Mouse (Mus musculus) G1E (cell line): ENCODE results near the gene Eogt. TPM values are rescaled to one million over a fixed set of nuclear protein-coding genes. Genes with fewer than 3 reads are reported as not detected.

Experiments
- ATAC-seq: 2 replicates; pipeline ENCODE4 v1.8.0; 2016; ENCODE audit warnings: mild to moderate bottlenecking; ENCODE audit not compliant: insufficient number of reproducible peaks, poor library complexity, low FRiP score, severe bottlenecking; ENCODE audit errors: extremely low read depth
- DNase-seq: peaks from one replicate; pipeline ENCODE4 v3.0.0; 2012; ENCODE audit warnings: low spot score
- H3K27me3 ChIP-seq: 2 replicates; pipeline ENCODE4 v1.6.1; 2012; ENCODE audit warnings: mild to moderate bottlenecking, low read length, inconsistent platforms; ENCODE audit not compliant: insufficient read depth
- H3K36me3 ChIP-seq: replicated peaks from 2 replicates; pipeline ENCODE3; 2012; ENCODE audit warnings: mild to moderate bottlenecking, inconsistent platforms
- H3K4me1 ChIP-seq: 2 replicates; pipeline ENCODE4 v1.6.1; 2012; ENCODE audit warnings: low read depth, low read length, inconsistent platforms, mixed read lengths; ENCODE audit not compliant: insufficient read depth
- H3K4me3 ChIP-seq: 2 replicates; pipeline ENCODE4 v1.5.1; 2012; ENCODE audit warnings: low read depth, mild to moderate bottlenecking, inconsistent platforms, low read length, moderate library complexity, mixed read lengths
- H3K9me3 ChIP-seq: replicated peaks from 2 replicates; pipeline ENCODE4 v1.6.1; 2012; ENCODE audit warnings: inconsistent platforms
- CTCF ChIP-seq: IDR thresholded peaks from 2 replicates; pipeline ENCODE4 v1.5.1; 2012; ENCODE audit warnings: low read depth, low read length, inconsistent platforms, mixed read lengths
- GATA1 ChIP-seq: IDR thresholded peaks from 2 replicates; pipeline ENCODE4 v1.6.1; 2012; ENCODE audit warnings: borderline replicate concordance, low read length, inconsistent platforms, mixed read lengths
- GATA2 ChIP-seq: IDR thresholded peaks from 2 replicates; pipeline ENCODE4 v1.6.1; 2012; ENCODE audit warnings: low read depth, low read length, inconsistent platforms, borderline replicate concordance
- POLR2AphosphoS5 ChIP-seq: IDR thresholded peaks from 2 replicates; pipeline ENCODE4 v1.6.1; 2012; ENCODE audit warnings: low read depth, low read length, inconsistent platforms; ENCODE audit not compliant: insufficient replicate concordance
- TAL1 ChIP-seq: conservative IDR thresholded peaks from 2 replicates; pipeline ENCODE4 v1.6.1; 2012; ENCODE audit warnings: low read depth, low read length, inconsistent platforms, mixed read lengths
- polyA plus RNA-seq: library from polyadenylated mRNA; stranded (reverse); fragments of >175 nt; gene quantifications from 2 replicates; pipeline ENCODE4 v1.2.3, GENCODE M21; 2012
- total RNA-seq, 2 experiments: library from RNA; stranded (forward) in 1 of 2; stranded (reverse) in 1 of 2; fragments of 200-1000 nt in 1 of 2; fragments of >200 nt in 1 of 2; fragmentation: Nextera tagmentation in 1 of 2; gene quantifications; 2 replicates each; pipeline ENCODE4 v1.2.3; 2014 to 2017

Gene Eogt
- total RNA-seq (2014; fragmentation: Nextera tagmentation) = 16.0 and 21.2 TPM in 2 replicates
- 10.6 and 11.9 TPM in 2 replicates for total RNA-seq (2017)
- polyA plus RNA-seq = 0.45 and 0.61 TPM in 2 replicates

GRCm38 (mm10) chr6:97148383-97149251 is at the start of gene Eogt:
TSS of gene Eogt (minus strand) at chr6:97149182.
- Histone ChIP-seq H3K4me1 (peaks cover 22% of the 10 kb centered on the region), H3K4me3 (peak within 1 kb of the TSS; percentile 81), H3K36me3 (peaks cover 42% of the 10 kb centered on the region), H3K9me3 (no peaks in the 10 kb centered on the region), H3K27me3 (no peaks in the 10 kb centered on the region)
- peak; percentile 57 for DNase-seq
- TF ChIP-seq POLR2AphosphoS5 (no peak), TAL1 (no peak), GATA2 (no peak), GATA1 (no peak), CTCF (no peak)
- peak; percentile 69 for ATAC-seq

GRCm38 (mm10) chr6:97179367-97179828 is 30.4 kb upstream of the Eogt start:
- peak; percentile 81 for ATAC-seq
- no peak for TF ChIP-seq CTCF
- no peak for TF ChIP-seq POLR2AphosphoS5
- TF ChIP-seq GATA1 = no peak
- TF ChIP-seq GATA2 = no peak
- no peak for TF ChIP-seq TAL1

GRCm38 (mm10) chr6:97178491-97179366 is 29.7 kb upstream of the Eogt start, which contains the start of gene Tmf1:
TSS of gene Tmf1 (minus strand) at chr6:97179122.
- Histone ChIP-seq H3K4me3 (peak within 1 kb of the TSS; percentile 92), H3K27me3 (no peaks in the 10 kb centered on the region), H3K36me3 (peaks cover 37% of the 10 kb centered on the region), H3K4me1 (peaks cover 26% of the 10 kb centered on the region), H3K9me3 (no peaks in the 10 kb centered on the region)
- TF ChIP-seq GATA2 (no peak), TAL1 (no peak), CTCF (no peak), POLR2AphosphoS5 (no peak), GATA1 (no peak)
- DNase-seq = peak; percentile 93
- ATAC-seq = peak; percentile 91

More at GRCm38 (mm10) chr6:97179367-97179828, 30.4 kb upstream of the Eogt start:
- no peaks in the 10 kb centered on the region for H3K27me3 ChIP-seq
- H3K9me3 ChIP-seq = no peaks in the 10 kb centered on the region
- H3K36me3 ChIP-seq = peaks cover 35% of the 10 kb centered on the region
- DNase-seq = peak; percentile 31
- peaks cover 26% of the 10 kb centered on the region for H3K4me1 ChIP-seq
- H3K4me3 ChIP-seq = peak overlapping the region; percentile 92

- Histone ChIP-seq H3K9me3 (no peaks in the 10 kb centered on the region), H3K4me3 (no peak overlapping the region), H3K27me3 (no peaks in the 10 kb centered on the region), H3K36me3 (peaks cover 46% of the 10 kb centered on the region), H3K4me1 (peaks cover 26% of the 10 kb centered on the region)
- no peak for TF ChIP-seq TAL1
- ATAC-seq (no peak), DNase-seq (no peak)
These were observed 26.7 kb upstream of the Eogt start for GRCm38 (mm10) chr6:97175716-97176115.

GRCm38 (mm10) chr6:97150156-97150555 is 1.2 kb upstream of the Eogt start:
- no peak for DNase-seq
- H3K4me3 ChIP-seq = no peak overlapping the region

GRCm38 (mm10) chr6:97149721-97150120 is 739 bp upstream of the Eogt start:
- Histone ChIP-seq H3K27me3 (no peaks in the 10 kb centered on the region), H3K9me3 (no peaks in the 10 kb centered on the region), H3K4me1 (peaks cover 22% of the 10 kb centered on the region), H3K36me3 (peaks cover 34% of the 10 kb centered on the region), H3K4me3 (no peak overlapping the region)
- no peak for TF ChIP-seq TAL1
- TF ChIP-seq CTCF = no peak
- no peak for TF ChIP-seq GATA2
- no peak for TF ChIP-seq POLR2AphosphoS5
- no peak for TF ChIP-seq GATA1
- no peak for DNase-seq
- ATAC-seq = no peak

More at GRCm38 (mm10) chr6:97150156-97150555, 1.2 kb upstream of the Eogt start:
- no peaks in the 10 kb centered on the region for H3K9me3 ChIP-seq
- H3K4me1 ChIP-seq = peaks cover 22% of the 10 kb centered on the region
- TF ChIP-seq CTCF = no peak
- ATAC-seq = no peak
- H3K36me3 ChIP-seq = peaks cover 30% of the 10 kb centered on the region
- no peaks in the 10 kb centered on the region for H3K27me3 ChIP-seq
